Mouse (Mus musculus): Measurements from ENCODE around the gene Gnpat.

GRCm38 (mm10) chr8:124888385-124888784, 25.6 kb downstream of the Gnpat start:
- TF ChIP-seq CHD2 (IDR thresholded peaks at IDR 0.05; ENCODE audit: low read depth, low read length), result no peak
- no peak for TF ChIP-seq MAFK (IDR thresholded peaks at IDR 0.05; ENCODE audit: insufficient read depth, low read depth, low read length)
